Mouse (Mus musculus) myocyte (in vitro differentiated cells): Measurements from ENCODE around the gene Zfp618. TPM values are rescaled to one million over a fixed set of nuclear protein-coding genes. Genes with fewer than 3 reads are reported as not detected.

Source experiments
- H3K27me3 ChIP-seq: one replicate; pipeline ENCODE4 v1.6.1; 2011; ENCODE audit not compliant: control insufficient read depth, insufficient read depth, insufficient read length
- H3K36me3 ChIP-seq: one replicate; pipeline ENCODE4 v1.6.1; 2011; ENCODE audit not compliant: control insufficient read depth, insufficient read depth
- H3K4me2 ChIP-seq: one replicate; pipeline ENCODE4 v1.6.1; 2011; ENCODE audit warnings: low read depth, control low read depth
- H3K4me3 ChIP-seq: one replicate; pipeline ENCODE4 v1.5.1; 2011; ENCODE audit warnings: mild to moderate bottlenecking, control low read depth, moderate library complexity
- H3K79me2 ChIP-seq: one replicate; pipeline ENCODE4 v1.6.1; 2011; ENCODE audit not compliant: control insufficient read depth, insufficient read depth
- H3ac ChIP-seq: one replicate; pipeline ENCODE4 v1.6.1; 2011; ENCODE audit not compliant: control insufficient read depth, insufficient read length
- CEBPB ChIP-seq: IDR thresholded peaks from 2 replicates; pipeline ENCODE4 v1.6.1; 2011; ENCODE audit warnings: mild to moderate bottlenecking, moderate library complexity; ENCODE audit not compliant: poor library complexity, insufficient read depth, severe bottlenecking
- E2F4 ChIP-seq: IDR thresholded peaks from one replicate; pipeline ENCODE4 v1.6.1; 2011; ENCODE audit warnings: mild to moderate bottlenecking, control low read depth, moderate library complexity; ENCODE audit not compliant: insufficient read depth
- MAX ChIP-seq: IDR thresholded peaks from one replicate; pipeline ENCODE4 v1.6.1; 2011; ENCODE audit warnings: low read depth, mild to moderate bottlenecking, control low read depth
- MYOD1 ChIP-seq, 3 experiments: IDR thresholded peaks; one replicate each; pipeline ENCODE4 v1.6.1; 2011; ENCODE audit warnings: control low read depth in 2 of 3, low read depth in 2 of 3, mild to moderate bottlenecking in 2 of 3, moderate library complexity in 1 of 3; ENCODE audit not compliant: insufficient read length in 2 of 3, control insufficient read depth in 1 of 3
- MYOG ChIP-seq, 3 experiments: IDR thresholded peaks; one replicate each; pipeline ENCODE4 v1.6.1; 2011; ENCODE audit warnings: control low read depth in 2 of 3, low read depth in 2 of 3, mild to moderate bottlenecking in 2 of 3; ENCODE audit not compliant: insufficient read length in 2 of 3, control insufficient read depth in 1 of 3, insufficient read depth in 1 of 3
- POLR2A ChIP-seq: IDR thresholded peaks from one replicate; pipeline ENCODE4 v1.6.1; 2011; ENCODE audit warnings: low read depth, mild to moderate bottlenecking, control low read depth, moderate library complexity; ENCODE audit not compliant: insufficient read length
- POLR2AphosphoS2 ChIP-seq: IDR thresholded peaks from one replicate; pipeline ENCODE4 v1.6.1; 2011; ENCODE audit warnings: low read depth, control low read depth; ENCODE audit not compliant: insufficient read length
- REST ChIP-seq: IDR thresholded peaks from one replicate; pipeline ENCODE4 v1.6.1; 2011; ENCODE audit warnings: mild to moderate bottlenecking, control low read depth, moderate library complexity; ENCODE audit not compliant: insufficient read depth, insufficient read length
- SRF ChIP-seq: IDR thresholded peaks from one replicate; pipeline ENCODE4 v1.6.1; 2011; ENCODE audit warnings: low read depth; ENCODE audit not compliant: control insufficient read depth, insufficient read length
- TCF12 ChIP-seq: IDR thresholded peaks from one replicate; pipeline ENCODE4 v1.6.1; 2011; ENCODE audit warnings: mild to moderate bottlenecking, control low read depth; ENCODE audit not compliant: poor library complexity, insufficient read depth, severe bottlenecking
- TCF3 ChIP-seq: IDR thresholded peaks from one replicate; pipeline ENCODE4 v1.6.1; 2011; ENCODE audit warnings: low read depth, control low read depth; ENCODE audit not compliant: insufficient read length
- USF1 ChIP-seq: IDR thresholded peaks from one replicate; pipeline ENCODE4 v1.6.1; 2011; ENCODE audit warnings: low read depth, mild to moderate bottlenecking, control low read depth, moderate library complexity
- polyA plus RNA-seq: library from polyadenylated mRNA; unstranded; fragments of >200 nt; fragmentation: generic; extraction: Trizol; gene quantifications from one replicate; pipeline ENCODE4 v1.2.1, GENCODE M21; 2012; ENCODE audit warnings: missing spikeins

The Zfp618 gene
- polyA plus RNA-seq, 1 experiment: not detected

- Histone ChIP-seq H3K79me2 (no peaks in the 10 kb centered on the region), H3ac (no peak overlapping the region), H3K36me3 (no peaks in the 10 kb centered on the region), H3K4me2 (no peak overlapping the region), H3K4me3 (no peak overlapping the region), H3K27me3 (peaks cover 4% of the 10 kb centered on the region)
- TF ChIP-seq TCF12 (no peak), USF1 (no peak), MAX (no peak), E2F4 (no peak), POLR2A (no peak), MYOD1 (IDR thresholded peaks at IDR 0.05; ENCODE audit: control insufficient read depth in 1 of 3, insufficient read length in 2 of 3, low read depth in 2 of 3) (no peak), MYOG (IDR thresholded peaks at IDR 0.05; ENCODE audit: control insufficient read depth in 1 of 3, insufficient read depth in 1 of 3, insufficient read length in 2 of 3, low read depth in 2 of 3) (no peak), SRF (no peak), CEBPB (no peak), REST (no peak), TCF3 (no peak), POLR2AphosphoS2 (no peak)
These were observed 136.7 kb downstream of the Zfp618 start for GRCm38 (mm10) chr4:63102025-63102424.

- no peak for TF ChIP-seq CEBPB
- TF ChIP-seq E2F4: no peak
- TF ChIP-seq TCF12: no peak
- no peak for TF ChIP-seq REST
- no peak for TF ChIP-seq USF1
- TF ChIP-seq SRF: no peak
- TF ChIP-seq POLR2AphosphoS2: no peak
- TF ChIP-seq MAX: no peak
- no peak for TF ChIP-seq TCF3
- TF ChIP-seq POLR2A: no peak
- no peak for TF ChIP-seq MYOG (IDR thresholded peaks at IDR 0.05; ENCODE audit: control insufficient read depth in 1 of 3, insufficient read depth in 1 of 3, insufficient read length in 2 of 3, low read depth in 2 of 3)
- TF ChIP-seq MYOD1 (IDR thresholded peaks at IDR 0.05; ENCODE audit: control insufficient read depth in 1 of 3, insufficient read length in 2 of 3, low read depth in 2 of 3): no peak
- Histone ChIP-seq H3K4me2 (no peak overlapping the region), H3K27me3 (peaks cover under 1% of the 10 kb centered on the region), H3K36me3 (no peaks in the 10 kb centered on the region), H3K79me2 (no peaks in the 10 kb centered on the region), H3K4me3 (no peak overlapping the region), H3ac (no peak overlapping the region)
These were observed 140.3 kb downstream of the Zfp618 start for GRCm38 (mm10) chr4:63105651-63106050.

- no peak overlapping the region for H3K4me2 ChIP-seq
- no peaks in the 10 kb centered on the region for H3K36me3 ChIP-seq
- peaks cover 51% of the 10 kb centered on the region for H3K27me3 ChIP-seq
- TF ChIP-seq E2F4 (no peak), CEBPB (no peak), USF1 (no peak), MYOD1 (IDR thresholded peaks at IDR 0.05; ENCODE audit: control insufficient read depth in 1 of 3, insufficient read length in 2 of 3, low read depth in 2 of 3) (no peak), SRF (no peak), POLR2A (no peak), TCF12 (no peak), MYOG (IDR thresholded peaks at IDR 0.05; ENCODE audit: control insufficient read depth in 1 of 3, insufficient read depth in 1 of 3, insufficient read length in 2 of 3, low read depth in 2 of 3) (no peak), REST (no peak), POLR2AphosphoS2 (no peak), TCF3 (no peak), MAX (no peak)
- H3K4me3 ChIP-seq: no peak overlapping the region
- no peak overlapping the region for H3ac ChIP-seq
- H3K79me2 ChIP-seq: no peaks in the 10 kb centered on the region
These were observed 153.5 kb downstream of the Zfp618 start for GRCm38 (mm10) chr4:63118639-63119437.

- Histone ChIP-seq H3K79me2 (no peaks in the 10 kb centered on the region), H3K36me3 (no peaks in the 10 kb centered on the region)
- TF ChIP-seq POLR2A (no peak), E2F4 (no peak), MAX (no peak), SRF (no peak), TCF12 (no peak), CEBPB (no peak), MYOG (IDR thresholded peaks at IDR 0.05; ENCODE audit: control insufficient read depth in 1 of 3, insufficient read depth in 1 of 3, insufficient read length in 2 of 3, low read depth in 2 of 3) (no peak), USF1 (no peak), POLR2AphosphoS2 (no peak), REST (no peak)
These were observed 159.6 kb downstream of the Zfp618 start for GRCm38 (mm10) chr4:63124861-63125466.

More at GRCm38 (mm10) chr4:63124861-63125466, 159.6 kb downstream of the Zfp618 start:
- Histone ChIP-seq H3K4me2 (no peak overlapping the region), H3K4me3 (no peak overlapping the region), H3ac (no peak overlapping the region), H3K27me3 (peaks cover 14% of the 10 kb centered on the region)
